Mouse (Mus musculus): ENCODE data around the gene Tbx4.
A peak's percentile ranks its signal among the peaks of the same experiment; 100 is the strongest.

Gene Tbx4

DNA sequence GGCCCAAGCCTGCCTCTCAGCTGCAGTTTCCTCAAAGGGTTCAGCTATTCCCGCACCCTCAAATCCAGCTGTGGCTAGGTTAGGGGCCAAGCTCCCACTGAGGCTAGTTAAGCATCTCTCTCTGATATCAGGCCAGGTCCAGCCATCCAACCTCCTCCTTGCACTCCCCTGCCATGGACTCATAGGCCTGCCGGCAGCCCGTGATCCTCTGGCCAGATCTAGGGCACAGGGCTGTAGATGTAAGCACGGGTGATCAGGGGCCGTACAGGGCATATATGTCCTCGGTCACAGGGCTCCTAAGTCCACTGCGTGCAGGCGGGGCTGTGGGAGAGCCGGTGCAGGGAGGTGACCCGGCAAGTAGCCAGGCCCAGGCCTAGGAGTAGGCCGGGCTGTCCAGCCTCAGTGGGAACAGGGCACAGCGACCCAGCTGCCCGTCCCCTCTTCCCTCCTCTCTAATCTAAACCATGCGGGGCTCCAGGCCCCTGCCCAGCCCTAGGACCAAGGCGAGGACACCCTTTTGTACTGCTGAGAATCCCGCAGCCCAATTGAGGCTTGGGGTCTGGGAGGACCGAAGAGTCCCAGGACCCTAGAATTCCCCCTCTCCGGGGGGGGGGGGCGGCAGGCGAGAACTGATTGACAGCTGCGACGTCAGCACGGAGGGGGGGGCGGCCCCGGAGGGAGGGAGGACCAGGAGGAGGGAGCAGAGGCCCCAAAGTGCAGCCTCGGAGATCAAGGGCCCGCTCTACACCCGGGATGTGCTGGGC, at the start of gene Tbx4:
Gene Tbx4 (plus strand): TSS at position 758 of the 764 bp plus-strand sequence.
- no peak for DNase-seq

DNA sequence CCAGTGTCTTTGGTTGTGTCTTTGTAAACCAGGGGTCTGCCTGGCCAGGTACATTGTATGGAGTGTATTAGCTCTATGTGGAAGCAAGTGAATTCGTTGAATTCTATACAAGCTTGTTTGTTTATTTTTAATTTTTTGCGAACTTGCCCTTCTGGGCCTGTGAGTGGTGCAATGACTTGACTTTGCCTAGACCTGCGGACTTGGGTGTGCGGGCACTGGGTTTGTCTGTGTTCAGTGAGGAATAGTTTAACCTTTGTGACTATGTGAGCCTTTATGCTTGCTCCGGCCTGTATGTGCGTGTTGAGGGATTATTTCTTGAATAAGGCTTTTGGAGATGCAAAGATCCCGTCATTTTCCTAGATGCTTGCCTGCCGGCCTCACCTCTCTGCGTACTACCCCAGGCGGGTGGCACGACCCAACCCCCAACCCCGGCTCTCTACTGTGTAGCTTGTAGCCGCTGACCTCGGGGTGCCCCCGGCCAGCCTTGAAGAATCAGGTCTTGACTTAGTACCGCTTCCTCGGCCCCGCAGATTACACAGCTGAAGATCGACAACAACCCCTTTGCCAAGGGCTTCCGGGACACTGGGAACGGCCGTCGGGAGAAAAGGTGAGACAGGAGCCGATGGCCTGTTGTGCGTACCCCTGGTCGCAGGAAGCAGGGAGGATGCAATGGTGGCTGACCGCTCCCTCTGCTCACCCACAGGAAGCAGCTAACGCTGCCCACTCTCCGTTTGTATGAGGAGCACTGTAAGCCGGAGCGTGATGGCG, 49.5 kb upstream of the Tbx4 start:
- peak; percentile 89 for DNase-seq

DNA sequence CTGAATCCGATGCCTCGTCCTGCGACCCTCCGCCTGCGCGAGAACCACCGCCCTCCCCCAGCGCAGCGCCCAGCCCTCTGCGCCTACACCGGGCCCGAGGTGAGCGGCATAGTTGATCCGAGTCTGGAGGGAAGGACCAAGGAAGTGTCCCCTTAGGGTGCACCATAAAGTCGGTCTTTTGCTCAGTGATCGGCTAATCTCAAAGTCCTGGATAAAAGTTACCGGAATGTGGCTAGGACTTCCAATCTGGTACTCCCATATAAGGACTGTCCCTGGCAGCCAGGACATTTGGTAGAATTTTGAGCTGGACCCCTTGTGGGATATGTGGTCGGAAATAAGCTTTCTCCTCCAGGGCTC, 49.0 kb upstream of the Tbx4 start:
- no peak for DNase-seq

DNA sequence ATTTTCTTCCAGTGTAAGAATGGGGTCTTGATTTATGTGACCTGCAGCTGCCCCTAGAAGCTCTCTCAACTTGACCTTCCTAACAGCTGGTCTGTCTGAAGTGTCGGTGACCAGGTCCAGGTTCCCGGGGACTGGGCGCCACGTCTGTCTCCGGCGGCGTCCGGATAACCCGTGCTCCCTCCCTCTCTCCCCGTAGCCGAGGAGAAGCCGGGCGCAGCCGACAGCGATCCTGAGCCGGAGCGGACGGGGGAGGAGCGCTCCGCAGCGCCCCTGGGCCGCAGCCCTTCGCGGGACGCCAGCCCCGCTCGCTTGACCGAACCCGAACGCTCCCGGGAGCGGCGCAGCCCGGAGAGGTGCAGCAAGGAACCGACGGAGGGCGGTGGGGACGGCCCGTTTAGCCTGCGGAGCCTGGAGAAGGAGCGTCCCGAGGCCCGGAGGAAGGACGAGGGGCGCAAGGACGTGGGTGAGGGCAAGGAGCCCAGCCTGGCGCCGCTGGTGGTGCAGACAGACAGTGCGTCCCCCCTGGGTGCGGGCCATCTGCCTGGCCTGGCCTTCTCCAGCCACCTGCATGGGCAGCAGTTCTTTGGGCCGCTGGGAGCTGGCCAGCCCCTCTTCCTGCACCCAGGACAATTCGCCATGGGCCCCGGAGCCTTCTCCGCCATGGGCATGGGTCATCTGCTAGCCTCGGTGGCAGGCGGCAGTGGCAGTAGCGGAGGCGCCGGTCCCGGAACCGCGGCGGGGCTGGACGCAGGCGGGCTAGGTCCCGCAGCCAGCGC, 48.4 kb upstream of the Tbx4 start:
- peak; percentile 90 for DNase-seq

DNA sequence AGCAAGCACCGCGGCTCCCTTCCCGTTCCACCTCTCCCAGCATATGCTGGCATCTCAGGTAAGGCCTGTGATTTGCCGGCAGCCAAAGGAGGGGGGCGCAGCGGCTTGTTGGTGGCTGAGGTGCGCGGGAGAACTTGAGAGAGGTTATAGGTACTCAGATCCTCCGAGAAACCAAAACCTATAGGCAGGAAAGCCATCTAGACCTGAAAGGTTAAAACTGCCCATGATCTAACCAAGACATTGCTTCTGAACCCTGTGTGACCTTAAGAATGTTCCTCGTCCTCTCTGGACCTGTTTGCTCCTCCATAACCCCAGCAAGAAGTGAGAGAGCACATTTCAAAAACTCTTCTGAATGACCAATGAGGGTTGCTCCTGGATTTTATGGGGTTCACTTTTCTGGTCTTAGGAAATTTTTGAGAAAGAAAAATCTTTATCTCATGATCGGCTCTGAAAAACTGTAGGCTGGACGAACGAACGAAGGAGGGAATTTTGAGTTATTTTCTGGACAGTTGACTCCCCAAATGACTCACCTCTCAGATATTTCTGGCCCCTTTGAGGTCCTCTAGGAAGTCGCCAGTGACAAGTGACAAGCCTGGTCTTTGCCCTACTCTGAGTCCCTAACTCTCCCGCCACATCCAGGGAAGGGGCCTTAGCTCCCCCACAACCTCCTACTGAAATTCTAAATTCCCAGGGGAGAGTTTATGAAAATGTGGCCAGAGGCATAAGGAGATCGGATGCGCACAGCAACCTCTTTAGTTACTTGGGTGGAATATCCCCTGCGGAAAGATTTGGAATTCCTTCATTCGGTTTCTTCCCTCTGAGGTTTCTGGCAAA, 47.6 kb upstream of the Tbx4 start:
- peak; percentile 75 for DNase-seq

DNA sequence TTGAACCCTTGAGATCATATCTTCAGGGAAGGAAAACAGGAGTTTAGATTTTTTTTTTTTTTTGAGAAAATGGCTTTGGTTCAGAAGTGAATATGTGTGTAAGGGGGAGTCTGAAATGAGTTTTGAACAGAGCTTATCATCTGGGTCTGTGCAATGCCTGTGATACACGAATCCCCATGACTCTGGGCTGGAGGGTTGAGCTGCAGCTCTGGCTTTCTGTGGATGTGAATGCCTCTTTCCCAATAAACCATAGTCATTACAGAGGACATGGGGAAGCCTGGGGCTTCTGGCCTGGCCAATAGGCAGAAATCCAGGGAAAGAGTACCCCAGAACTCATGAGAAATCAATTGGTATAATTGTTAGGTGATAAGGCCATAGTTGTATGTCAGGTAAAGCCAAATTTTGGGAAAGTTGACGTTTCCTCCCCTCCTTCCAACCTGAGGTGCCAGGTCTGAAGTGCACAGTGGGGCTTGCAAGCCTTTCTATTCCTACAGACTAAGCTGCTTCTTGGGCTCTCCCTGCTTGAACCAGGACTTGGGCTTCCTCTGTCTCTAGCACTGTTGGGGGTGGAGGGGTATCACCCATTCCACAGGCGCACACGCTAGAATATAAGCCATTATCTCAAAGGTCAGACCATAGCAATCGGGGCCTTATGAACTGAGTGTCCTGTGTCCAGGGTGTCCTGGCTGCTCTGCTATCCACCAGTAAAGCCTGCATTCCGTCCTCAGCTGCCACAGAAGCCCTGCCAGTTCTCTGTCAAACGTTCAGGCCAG, 46.8 kb upstream of the Tbx4 start:
- DNase-seq, result peak; percentile 91

DNA sequence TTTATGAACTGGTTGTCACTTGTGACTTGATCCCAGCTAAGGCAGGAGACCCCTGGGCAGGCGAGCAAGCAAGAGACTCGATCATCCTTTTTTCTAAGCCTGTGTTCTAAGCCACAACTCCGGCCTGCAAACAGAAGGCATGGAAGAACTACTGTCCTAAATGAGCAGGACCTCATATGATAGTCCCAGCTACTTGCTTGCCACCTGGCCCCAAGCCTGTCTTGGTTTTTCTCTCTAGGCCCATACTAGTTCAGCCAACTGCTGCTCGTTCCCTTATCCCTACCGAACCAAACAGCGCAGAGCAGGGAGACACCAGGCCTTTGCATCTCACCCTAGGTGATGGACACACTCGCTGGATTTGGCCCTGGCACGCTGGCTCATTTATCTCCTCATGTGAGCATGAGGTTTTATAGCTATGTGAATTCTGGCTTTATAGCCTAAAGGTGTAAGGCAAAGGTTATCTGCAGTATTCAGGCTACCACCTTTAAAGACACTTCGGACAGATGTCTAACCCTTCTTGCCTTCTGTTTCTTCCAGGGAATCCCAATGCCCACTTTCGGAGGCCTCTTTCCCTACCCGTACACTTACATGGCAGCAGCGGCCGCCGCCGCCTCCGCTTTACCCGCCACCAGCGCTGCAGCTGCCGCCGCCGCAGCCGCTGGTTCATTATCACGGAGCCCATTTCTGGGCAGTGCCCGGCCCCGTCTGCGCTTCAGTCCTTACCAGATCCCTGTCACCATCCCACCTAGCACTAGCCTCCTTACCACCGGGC, 46.0 kb upstream of the Tbx4 start:
- DNase-seq, result no peak

DNA sequence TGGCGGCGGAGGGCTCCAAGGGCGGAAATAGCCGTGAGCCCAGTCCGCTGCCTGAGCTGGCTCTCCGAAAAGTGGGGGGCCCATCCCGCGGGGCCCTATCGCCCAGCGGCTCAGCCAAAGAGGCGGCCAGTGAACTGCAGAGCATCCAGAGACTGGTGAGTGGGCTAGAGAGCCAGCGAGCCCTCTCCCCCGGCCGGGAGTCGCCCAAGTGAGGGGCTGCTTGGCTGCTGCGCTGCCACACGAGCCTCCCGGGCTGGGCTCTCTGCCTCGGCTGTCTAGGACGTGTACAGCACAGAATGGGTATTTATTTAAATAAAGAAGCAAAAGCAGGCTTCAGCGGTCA, 45.4 kb upstream of the Tbx4 start:
- peak; percentile 92 for DNase-seq

DNA sequence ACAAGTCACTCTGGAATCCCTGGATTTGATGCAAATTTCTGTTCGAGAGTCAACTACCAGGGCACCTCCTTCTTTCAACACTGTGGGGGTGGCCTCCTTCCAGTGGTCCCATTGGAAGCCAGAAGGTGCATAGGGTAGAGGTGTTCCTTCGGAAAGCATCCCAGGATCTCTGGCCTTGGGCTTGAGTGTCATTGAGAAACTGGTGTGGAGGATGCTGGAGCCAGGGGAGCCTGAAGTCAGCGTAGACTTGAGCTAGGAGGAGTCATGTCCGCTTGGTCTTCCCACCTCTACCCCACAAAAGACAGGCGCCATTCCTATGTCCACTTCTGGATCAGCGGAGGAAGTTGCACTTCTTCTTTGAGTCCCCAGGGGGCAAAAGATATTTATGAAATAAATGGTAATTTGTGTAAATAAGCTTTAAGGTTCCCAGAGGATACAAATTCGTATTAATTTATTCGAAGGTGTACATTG, 45.0 kb upstream of the Tbx4 start:
- peak; percentile 89 for DNase-seq

DNA sequence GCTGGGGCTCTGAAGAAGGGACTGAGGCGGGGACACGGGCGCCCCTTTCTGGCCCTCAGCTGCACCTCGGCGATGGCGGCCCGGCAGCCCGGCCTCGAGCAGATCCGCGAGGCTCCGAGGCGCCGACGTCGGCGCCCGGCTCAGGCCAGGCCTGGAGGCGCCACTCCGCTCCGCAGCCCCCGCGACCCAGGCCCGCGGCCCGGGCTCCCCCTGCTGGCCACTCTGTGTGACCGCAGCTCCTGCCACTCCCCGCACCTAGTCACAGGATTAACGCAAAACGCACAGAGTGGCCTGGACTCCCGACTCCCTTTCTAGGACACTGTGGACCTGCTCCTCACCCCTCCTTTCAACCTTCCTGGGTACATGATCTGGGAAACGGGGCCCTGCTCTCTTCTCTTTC, 44.2 kb upstream of the Tbx4 start:
- DNase-seq, result peak; percentile 96

DNA sequence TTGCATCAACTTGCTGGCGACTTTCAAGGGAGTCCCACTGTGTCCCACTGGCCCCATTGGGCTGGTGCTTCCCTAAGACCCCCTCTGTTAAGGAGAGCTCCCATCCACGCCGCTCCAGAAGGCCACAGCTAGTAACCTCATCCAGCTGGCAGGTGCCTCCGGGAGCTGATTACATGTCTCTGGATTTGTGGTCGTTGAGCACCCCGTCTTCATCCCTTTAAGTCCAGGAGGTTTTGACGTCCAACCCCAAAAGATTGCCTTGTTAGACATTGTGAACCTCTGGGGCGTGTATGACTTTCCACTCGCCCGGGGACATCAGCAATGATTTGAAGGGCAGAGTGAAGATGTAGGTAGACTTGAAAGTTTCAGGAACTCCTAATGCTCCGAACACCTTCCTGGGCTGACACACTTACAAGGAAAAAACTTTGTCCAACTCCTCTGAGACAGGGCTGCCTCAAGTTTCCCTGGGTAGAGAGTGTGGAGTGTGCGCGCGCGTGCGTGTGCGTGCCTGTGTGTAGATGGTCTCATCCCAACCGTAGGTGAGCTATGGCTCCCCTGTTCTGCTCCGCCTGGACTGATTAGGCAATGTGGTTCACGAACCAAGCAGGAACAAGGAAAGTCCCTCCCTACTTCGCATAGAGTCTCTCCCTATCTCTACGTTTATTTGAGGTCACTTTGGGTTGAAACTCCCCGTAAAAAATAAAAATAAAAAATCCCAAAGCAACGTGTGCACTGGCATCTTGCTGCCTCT, 43.5 kb upstream of the Tbx4 start:
- DNase-seq, result peak; percentile 95

DNA sequence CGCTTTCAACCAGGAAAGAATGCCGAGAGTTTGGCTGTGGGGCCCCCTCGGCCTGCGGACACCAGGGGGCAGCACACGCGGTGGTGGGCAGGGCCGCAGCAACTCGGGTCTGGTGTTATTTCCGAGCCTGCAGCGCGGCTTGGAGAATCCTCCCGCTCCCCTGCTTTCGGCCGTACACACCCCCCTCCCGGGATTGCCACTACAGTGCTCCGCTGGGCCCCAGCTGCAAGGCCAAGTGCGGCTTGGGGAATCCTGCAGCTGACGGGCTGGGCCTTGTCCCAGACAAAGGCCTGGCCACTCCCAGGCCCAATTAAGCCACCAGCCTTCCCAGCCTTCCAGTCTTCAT, 42.9 kb upstream of the Tbx4 start:
- DNase-seq, result peak; percentile 99

DNA sequence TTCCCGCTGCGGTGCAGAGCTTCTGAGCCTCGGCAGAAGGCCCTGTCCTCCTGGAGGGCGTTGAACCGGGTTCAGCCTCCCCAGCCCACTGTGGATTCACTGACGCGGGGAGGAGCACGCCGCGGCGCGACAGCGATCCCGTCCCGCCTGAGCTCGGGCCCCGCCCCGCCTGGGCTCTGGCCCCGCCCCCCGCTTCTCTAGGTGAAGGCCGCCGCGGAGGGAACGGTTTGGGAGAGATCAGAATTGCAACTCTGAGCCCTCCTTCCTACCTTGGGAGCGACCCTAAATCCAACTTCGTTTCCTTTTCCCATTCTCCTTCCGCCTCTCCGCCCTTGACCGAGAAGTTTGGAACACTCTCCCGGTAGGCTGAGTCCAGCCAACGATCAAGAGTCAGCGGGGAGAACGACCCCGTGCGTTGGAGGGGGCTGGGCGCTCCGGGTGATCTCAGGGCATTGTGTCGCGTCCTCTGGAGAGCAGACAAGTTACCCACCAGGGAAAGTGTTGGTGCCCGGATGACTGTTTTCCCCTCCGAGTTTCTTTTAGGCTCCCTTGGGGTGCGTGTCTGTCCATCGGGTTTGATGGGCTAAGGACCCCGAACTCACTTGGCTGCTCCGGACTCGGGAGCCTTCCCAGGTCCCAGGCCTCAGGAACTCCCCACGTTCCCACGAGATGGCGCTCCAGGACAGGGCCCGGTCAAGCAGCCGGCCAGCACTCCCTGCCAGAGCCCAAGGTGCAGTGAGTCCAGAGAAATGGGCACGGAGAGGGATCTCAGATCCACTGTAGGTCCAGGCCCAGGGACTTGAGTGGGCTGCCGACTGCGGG, 41.9 kb upstream of the Tbx4 start:
- DNase-seq, result peak; percentile 99

DNA sequence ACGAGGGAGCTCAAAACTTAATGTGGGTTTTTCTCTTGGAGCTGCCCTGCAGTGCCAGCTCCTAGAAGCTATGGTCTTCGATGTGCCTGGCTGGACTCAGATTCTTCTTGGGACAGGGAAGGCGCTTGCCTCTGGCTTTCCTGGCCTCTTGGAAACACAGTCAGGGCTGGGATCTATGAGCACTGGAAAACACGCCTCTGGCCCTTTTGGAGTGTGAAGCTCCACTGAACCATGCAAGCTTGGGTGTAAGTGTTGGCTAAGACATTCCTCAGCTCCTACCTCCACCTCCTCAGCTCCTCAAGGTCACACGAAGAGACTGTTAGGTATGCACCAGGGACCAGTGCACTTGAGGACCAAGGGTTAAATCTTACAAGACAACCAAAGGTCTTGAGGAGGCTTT, 41.3 kb upstream of the Tbx4 start:
- no peak for DNase-seq

DNA sequence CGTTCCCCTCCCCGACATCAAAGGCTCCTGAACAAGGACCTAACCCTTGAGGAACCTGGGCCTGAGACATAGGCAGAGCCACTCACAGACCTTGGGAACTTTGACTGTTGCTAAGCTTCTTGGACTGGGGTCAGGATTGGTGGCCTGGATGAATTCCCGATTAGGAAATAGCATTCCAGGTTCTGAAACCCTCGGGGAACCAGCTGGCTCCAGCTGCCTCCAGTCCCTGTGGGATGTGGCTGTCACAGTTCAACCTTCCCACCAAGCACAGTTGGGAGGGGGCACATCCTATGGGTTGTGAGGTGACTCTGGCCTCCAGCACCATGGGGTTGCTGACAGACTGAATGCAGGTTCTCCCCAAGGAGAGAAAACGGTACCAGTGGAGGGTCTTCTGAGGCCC, 40.3 kb upstream of the Tbx4 start:
- peak; percentile 97 for DNase-seq

DNA sequence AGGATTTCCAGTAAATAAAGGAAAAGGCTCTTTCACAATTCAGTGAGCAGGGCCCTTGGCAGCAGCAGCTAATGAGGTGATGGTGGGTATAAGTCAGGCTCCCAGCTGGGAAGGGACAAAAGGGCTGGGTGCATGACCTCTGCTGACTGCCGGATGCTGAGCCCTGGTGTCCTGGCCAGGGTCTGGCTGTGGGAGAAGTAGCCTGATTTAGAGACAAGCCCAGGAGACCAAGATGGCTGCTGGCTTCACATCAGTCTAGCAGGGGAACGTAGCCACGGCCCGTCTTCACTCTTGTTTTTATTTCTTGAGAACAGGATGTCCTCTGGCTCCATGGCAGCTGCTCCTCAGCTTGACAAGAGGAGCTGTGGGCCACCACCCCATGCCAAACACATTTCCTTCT, 39.7 kb upstream of the Tbx4 start:
- DNase-seq, result peak; percentile 99

DNA sequence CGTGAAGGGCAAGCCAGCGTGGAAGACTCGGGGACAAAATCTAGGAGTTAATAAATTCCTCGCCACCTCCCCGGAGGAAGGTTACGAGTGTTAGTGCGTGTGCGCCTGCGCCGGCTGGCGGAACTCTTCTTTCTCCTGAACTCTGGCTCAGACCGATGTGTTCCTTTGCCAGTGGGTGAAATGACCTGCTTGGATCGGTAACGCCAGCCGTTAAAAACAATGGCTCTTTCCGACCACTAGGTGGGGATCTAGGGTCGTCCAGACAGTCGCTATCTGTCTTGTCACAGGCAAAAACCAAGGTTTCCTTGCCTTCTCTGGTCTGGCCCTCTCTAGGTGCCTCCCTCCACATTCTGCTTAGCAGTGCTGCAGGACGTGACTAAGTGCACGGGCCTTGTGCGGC, 37.2 kb upstream of the Tbx4 start:
- peak; percentile 96 for DNase-seq

DNA sequence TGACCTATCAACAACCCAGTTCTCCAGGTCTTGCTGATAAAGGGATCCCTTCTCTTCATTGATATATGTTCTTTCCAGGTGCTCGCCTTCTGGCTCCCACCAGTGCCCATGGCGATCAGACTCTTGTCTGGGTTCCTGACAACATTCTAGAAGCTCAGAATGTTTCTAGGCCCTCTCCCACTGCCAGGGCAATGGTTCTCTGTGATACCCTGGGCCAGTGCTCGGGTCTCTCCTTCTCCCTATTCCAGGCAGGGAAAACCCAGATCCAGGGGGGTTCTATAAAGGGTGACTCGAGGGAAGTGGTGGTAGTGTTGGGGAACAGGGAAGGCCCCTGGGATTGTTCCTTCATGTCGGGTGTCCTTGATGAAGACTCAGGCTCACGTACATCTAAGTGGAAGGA, 36.0 kb upstream of the Tbx4 start, which contains the start of gene Gm11444:
Gene Gm11444 (minus strand): TSS at position 101 of the 400 bp plus-strand sequence.
- no peak for DNase-seq

DNA sequence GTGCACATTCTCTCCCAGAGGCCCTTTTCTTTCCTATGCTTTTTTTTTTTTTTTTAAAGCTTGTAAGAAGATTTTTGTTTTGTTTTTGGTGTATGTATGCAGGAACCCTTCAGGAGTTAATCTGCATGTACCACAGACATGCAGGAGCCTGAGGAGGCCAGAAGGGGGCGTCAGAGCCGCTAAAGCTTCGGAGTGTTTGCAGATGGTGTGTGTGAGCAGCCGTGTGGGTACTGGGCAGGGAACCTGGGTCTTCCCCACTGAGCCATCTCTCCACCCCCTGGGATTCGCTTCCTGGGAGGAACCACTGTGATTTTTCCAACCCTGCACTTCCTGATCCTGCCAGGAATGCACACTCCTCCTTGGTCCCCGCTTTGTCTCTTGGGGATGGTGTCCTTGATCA, 35.5 kb upstream of the Tbx4 start:
- DNase-seq, result no peak

Data from heart, adult 11 months (tissue).